Mouse (Mus musculus) testis, adult 2 months (tissue): ENCODE results near the gene Cpne5.

Experiments
- CTCF ChIP-seq: fragments of 200-500 bp; IDR thresholded peaks from 2 replicates; pipeline ENCODE4 v1.5.1; 2012; ENCODE audit warnings: low read depth, mild to moderate bottlenecking, inconsistent platforms, low read length, moderate library complexity; ENCODE audit not compliant: control insufficient read depth, insufficient read depth, insufficient replicate concordance
- POLR2A ChIP-seq: fragments of 200-500 bp; IDR thresholded peaks from 2 replicates; pipeline ENCODE4 v1.6.1; 2012; ENCODE audit warnings: low read depth, mild to moderate bottlenecking, inconsistent platforms, low read length, moderate library complexity; ENCODE audit not compliant: control insufficient read depth

DNA sequence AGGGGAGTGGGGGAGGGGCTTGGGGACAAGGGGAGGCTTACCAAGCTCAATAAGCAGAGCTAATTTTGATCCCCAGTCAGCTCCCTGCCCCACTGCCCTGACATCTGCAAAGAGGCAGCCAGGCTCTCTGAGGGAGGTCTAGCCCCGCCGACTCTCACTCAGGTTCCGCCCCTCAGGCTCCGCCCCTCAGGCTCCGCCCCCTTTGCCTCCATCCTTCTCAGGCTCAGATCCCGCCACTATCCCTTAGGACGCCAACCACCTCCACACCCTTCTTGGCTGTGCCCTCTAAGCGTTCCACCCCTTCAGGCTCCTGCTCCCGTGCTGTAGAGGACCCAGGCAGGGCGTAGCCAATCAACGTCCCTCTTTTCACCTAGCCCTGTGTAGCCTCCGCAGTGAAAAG, 49.0 kb downstream of the Cpne5 start:
- no peak for TF ChIP-seq POLR2A
- no peak for TF ChIP-seq CTCF
